Mouse (Mus musculus): ENCODE measurements around the gene Ahnak. TPM values are rescaled to one million over a fixed set of nuclear protein-coding genes. Genes with fewer than 3 reads are reported as not detected.

Ahnak gene
- polyA plus RNA-seq, 1 experiment from 2014 or later = 3.1 TPM

- Histone ChIP-seq H3K36me3 (ENCODE audit: control insufficient read depth, insufficient read depth) (no peaks in the 10 kb centered on the region), H3K4me2 (ENCODE audit: low read depth, low read length) (no peak overlapping the region), H3K4me3 (ENCODE audit: low read depth, low read length) (no peak overlapping the region), H3K9me3 (replicated peaks; ENCODE audit: control insufficient read depth, low read length) (no peaks in the 10 kb centered on the region), H3K9ac (ENCODE audit: low read depth, low read length) (no peak overlapping the region), H3K4me1 (ENCODE audit: control insufficient read depth, low read depth, low read length) (no peaks in the 10 kb centered on the region; the same call in 1 of the 2 replicates), H3K27ac (ENCODE audit: low read length) (no peak overlapping the region), H3K27me3 (ENCODE audit: control insufficient read depth, insufficient read depth, low read depth, low read length) (no peaks in the 10 kb centered on the region)
- WGBS (ENCODE audit: insufficient replicate concordance) = 70% methylated on average over 8 of the region's 8 CpGs
- no peak for ATAC-seq (ENCODE audit: low read depth)
These were observed 72.3 kb downstream of the Ahnak start for GRCm38 (mm10) chr19:9061221-9061893.

GRCm38 (mm10) chr19:9062822-9063221 lies 73.7 kb downstream of the Ahnak start:
- Histone ChIP-seq H3K4me3 (ENCODE audit: low read depth, low read length) (no peak overlapping the region), H3K4me1 (ENCODE audit: control insufficient read depth, low read depth, low read length) (no peaks in the 10 kb centered on the region; the same call in 1 of the 2 replicates), H3K9me3 (replicated peaks; ENCODE audit: control insufficient read depth, low read length) (no peaks in the 10 kb centered on the region), H3K9ac (ENCODE audit: low read depth, low read length) (no peak overlapping the region), H3K36me3 (ENCODE audit: control insufficient read depth, insufficient read depth) (no peaks in the 10 kb centered on the region), H3K27ac (ENCODE audit: low read length) (no peak overlapping the region), H3K4me2 (ENCODE audit: low read depth, low read length) (no peak overlapping the region), H3K27me3 (ENCODE audit: control insufficient read depth, insufficient read depth, low read depth, low read length) (no peaks in the 10 kb centered on the region)
- no peak for ATAC-seq (ENCODE audit: low read depth)
- 23% methylated on average over 2 of the region's 2 CpGs for WGBS (ENCODE audit: insufficient replicate concordance)

- 58% methylated on average over 3 of the region's 3 CpGs for WGBS (ENCODE audit: insufficient replicate concordance)
- no peak overlapping the region for H3K4me2 ChIP-seq (ENCODE audit: low read depth, low read length)
These were observed 74.7 kb downstream of the Ahnak start for GRCm38 (mm10) chr19:9063831-9064230.

GRCm38 (mm10) chr19:9065621-9066561 lies 76.8 kb downstream of the Ahnak start:
- no peak overlapping the region for H3K27ac ChIP-seq (ENCODE audit: low read length)
- H3K9ac ChIP-seq (ENCODE audit: low read depth, low read length) = no peak overlapping the region
- H3K4me1 ChIP-seq (ENCODE audit: control insufficient read depth, low read depth, low read length) = no peaks in the 10 kb centered on the region; the same call in 1 of the 2 replicates
- H3K36me3 ChIP-seq (ENCODE audit: control insufficient read depth, insufficient read depth) = no peaks in the 10 kb centered on the region
- H3K4me3 ChIP-seq (ENCODE audit: low read depth, low read length) = no peak overlapping the region
- ATAC-seq (ENCODE audit: low read depth) = no peak
- no peaks in the 10 kb centered on the region for H3K9me3 ChIP-seq (replicated peaks; ENCODE audit: control insufficient read depth, low read length)
- H3K27me3 ChIP-seq (ENCODE audit: control insufficient read depth, insufficient read depth, low read depth, low read length) = no peaks in the 10 kb centered on the region
- WGBS (ENCODE audit: insufficient replicate concordance) = 33% methylated on average over 9 of the region's 9 CpGs
- H3K4me2 ChIP-seq (ENCODE audit: low read depth, low read length) = no peak overlapping the region

More at GRCm38 (mm10) chr19:9063831-9064230, 74.7 kb downstream of the Ahnak start:
- Histone ChIP-seq H3K36me3 (ENCODE audit: control insufficient read depth, insufficient read depth) (no peaks in the 10 kb centered on the region), H3K4me3 (ENCODE audit: low read depth, low read length) (no peak overlapping the region), H3K9ac (ENCODE audit: low read depth, low read length) (no peak overlapping the region), H3K27me3 (ENCODE audit: control insufficient read depth, insufficient read depth, low read depth, low read length) (no peaks in the 10 kb centered on the region), H3K4me1 (ENCODE audit: control insufficient read depth, low read depth, low read length) (no peaks in the 10 kb centered on the region; the same call in 1 of the 2 replicates), H3K27ac (ENCODE audit: low read length) (no peak overlapping the region), H3K9me3 (replicated peaks; ENCODE audit: control insufficient read depth, low read length) (no peaks in the 10 kb centered on the region)
- no peak for ATAC-seq (ENCODE audit: low read depth)

- Histone ChIP-seq H3K36me3 (ENCODE audit: control insufficient read depth, insufficient read depth) (no peaks in the 10 kb centered on the region), H3K4me2 (ENCODE audit: low read depth, low read length) (no peak overlapping the region), H3K4me1 (ENCODE audit: control insufficient read depth, low read depth, low read length) (no peaks in the 10 kb centered on the region; the same call in 1 of the 2 replicates), H3K27ac (ENCODE audit: low read length) (no peak overlapping the region), H3K27me3 (ENCODE audit: control insufficient read depth, insufficient read depth, low read depth, low read length) (no peaks in the 10 kb centered on the region), H3K9me3 (replicated peaks; ENCODE audit: control insufficient read depth, low read length) (no peaks in the 10 kb centered on the region), H3K4me3 (ENCODE audit: low read depth, low read length) (no peak overlapping the region), H3K9ac (ENCODE audit: low read depth, low read length) (no peak overlapping the region)
- 53% methylated on average over 5 of the region's 5 CpGs for WGBS (ENCODE audit: insufficient replicate concordance)
- ATAC-seq (ENCODE audit: low read depth) = no peak
These were observed 78.2 kb downstream of the Ahnak start for GRCm38 (mm10) chr19:9067292-9067691.

GRCm38 (mm10) chr19:9069687-9070307 lies 80.7 kb downstream of the Ahnak start:
- Histone ChIP-seq H3K4me2 (ENCODE audit: low read depth, low read length) (no peak overlapping the region), H3K27ac (ENCODE audit: low read length) (no peak overlapping the region), H3K4me1 (ENCODE audit: control insufficient read depth, low read depth, low read length) (no peaks in the 10 kb centered on the region; the same call in 1 of the 2 replicates), H3K9me3 (replicated peaks; ENCODE audit: control insufficient read depth, low read length) (no peaks in the 10 kb centered on the region), H3K36me3 (ENCODE audit: control insufficient read depth, insufficient read depth) (no peaks in the 10 kb centered on the region), H3K27me3 (ENCODE audit: control insufficient read depth, insufficient read depth, low read depth, low read length) (no peaks in the 10 kb centered on the region), H3K9ac (ENCODE audit: low read depth, low read length) (no peak overlapping the region), H3K4me3 (ENCODE audit: low read depth, low read length) (no peak overlapping the region)
- WGBS (ENCODE audit: insufficient replicate concordance) = 59% methylated on average over 8 of the region's 8 CpGs
- no peak for ATAC-seq (ENCODE audit: low read depth)

GRCm38 (mm10) chr19:9070316-9070715 lies 81.2 kb downstream of the Ahnak start:
- no peaks in the 10 kb centered on the region; the same call in 1 of the 2 replicates for H3K4me1 ChIP-seq (ENCODE audit: control insufficient read depth, low read depth, low read length)
- ATAC-seq (ENCODE audit: low read depth) = no peak
- H3K4me2 ChIP-seq (ENCODE audit: low read depth, low read length) = no peak overlapping the region
- no peaks in the 10 kb centered on the region for H3K36me3 ChIP-seq (ENCODE audit: control insufficient read depth, insufficient read depth)
- no peak overlapping the region for H3K9ac ChIP-seq (ENCODE audit: low read depth, low read length)
- H3K27me3 ChIP-seq (ENCODE audit: control insufficient read depth, insufficient read depth, low read depth, low read length) = no peaks in the 10 kb centered on the region
- 57% methylated on average over 2 of the region's 2 CpGs for WGBS (ENCODE audit: insufficient replicate concordance)
- no peak overlapping the region for H3K27ac ChIP-seq (ENCODE audit: low read length)
- H3K9me3 ChIP-seq (replicated peaks; ENCODE audit: control insufficient read depth, low read length) = no peaks in the 10 kb centered on the region
- no peak overlapping the region for H3K4me3 ChIP-seq (ENCODE audit: low read depth, low read length)

- Histone ChIP-seq H3K27ac (ENCODE audit: low read length) (no peak overlapping the region), H3K9me3 (replicated peaks; ENCODE audit: control insufficient read depth, low read length) (no peaks in the 10 kb centered on the region), H3K4me3 (ENCODE audit: low read depth, low read length) (no peak overlapping the region), H3K9ac (ENCODE audit: low read depth, low read length) (no peak overlapping the region), H3K27me3 (ENCODE audit: control insufficient read depth, insufficient read depth, low read depth, low read length) (no peaks in the 10 kb centered on the region), H3K36me3 (ENCODE audit: control insufficient read depth, insufficient read depth) (no peaks in the 10 kb centered on the region), H3K4me2 (ENCODE audit: low read depth, low read length) (no peak overlapping the region), H3K4me1 (ENCODE audit: control insufficient read depth, low read depth, low read length) (no peaks in the 10 kb centered on the region; the same call in 1 of the 2 replicates)
- WGBS (ENCODE audit: insufficient replicate concordance) = 42% methylated on average over 7 of the region's 7 CpGs
- peak; percentile 37; the same call in 1 of the 2 replicates for ATAC-seq (ENCODE audit: low read depth)
These were observed 82.5 kb downstream of the Ahnak start for GRCm38 (mm10) chr19:9071456-9072156.

All from liver, embryonic 16.5 days (tissue).